Mouse (Mus musculus): ENCODE measurements around the gene Gm47969. TPM values are rescaled to one million over a fixed set of nuclear protein-coding genes. Genes with fewer than 3 reads are reported as not detected.

Gm47969 gene
- polyA plus RNA-seq, 1 experiment from 2014 or later = not detected

- 2% methylated on average over 25 of the region's 25 CpGs for WGBS
- H3K9me3 ChIP-seq = no peaks in the 10 kb centered on the region
- peak; percentile 85 for ATAC-seq
- H3K4me1 ChIP-seq (replicated peaks) = 0 out of 2 replicates have a peak, but pooled peaks cover 5% of the 10 kb centered on the region
- H3K27me3 ChIP-seq (replicated peaks) = no peaks in the 10 kb centered on the region
- H3K4me3 ChIP-seq (replicated peaks) = peak within 1 kb of the TSS; percentile 46
- H3K36me3 ChIP-seq = no peaks in the 10 kb centered on the region
- H3K27ac ChIP-seq = no peak within 1 kb of the TSS
- peak within 1 kb of the TSS; percentile 39 for H3K9ac ChIP-seq
- H3K4me2 ChIP-seq (replicated peaks) = peak within 1 kb of the TSS; percentile 80
These were observed 6.5 kb upstream of the Gm47969 start, which contains the start of gene Slc19a3 for GRCm38 (mm10) chr1:83038109-83038672. TSS of gene Slc19a3 (minus strand) at chr1:83038448.

DNA sequence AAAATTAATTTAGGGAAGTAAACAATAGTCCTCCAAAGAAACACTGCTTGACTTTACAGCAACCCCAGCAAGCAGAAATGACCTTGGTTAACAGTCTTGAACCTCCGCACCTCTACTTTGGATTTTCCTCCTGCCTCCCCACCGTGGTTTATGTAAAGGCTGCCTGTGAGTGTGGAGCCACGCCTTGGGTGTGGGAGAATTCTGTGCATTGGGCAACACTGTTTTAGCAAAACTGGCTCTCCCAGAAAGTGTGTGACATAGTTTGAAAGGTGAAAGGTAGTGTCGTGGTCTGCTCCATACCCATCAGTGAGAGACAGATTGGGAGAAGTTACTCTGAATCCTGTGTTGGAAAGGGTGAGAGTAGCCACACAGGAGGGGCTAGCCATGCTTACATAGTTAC, 5.7 kb upstream of the Gm47969 start:
- 0 out of 2 replicates have a peak, but pooled peaks cover 5% of the 10 kb centered on the region for H3K4me1 ChIP-seq (replicated peaks)
- H3K4me2 ChIP-seq (replicated peaks) = no peak overlapping the region
- H3K9ac ChIP-seq = no peak overlapping the region
- H3K36me3 ChIP-seq = no peaks in the 10 kb centered on the region
- no peak overlapping the region for H3K27ac ChIP-seq
- WGBS = 63% methylated on average over 4 of the region's 4 CpGs
- no peaks in the 10 kb centered on the region for H3K9me3 ChIP-seq
- peak; percentile 40 for ATAC-seq
- no peak overlapping the region for H3K4me3 ChIP-seq (replicated peaks)
- no peaks in the 10 kb centered on the region for H3K27me3 ChIP-seq (replicated peaks)

DNA sequence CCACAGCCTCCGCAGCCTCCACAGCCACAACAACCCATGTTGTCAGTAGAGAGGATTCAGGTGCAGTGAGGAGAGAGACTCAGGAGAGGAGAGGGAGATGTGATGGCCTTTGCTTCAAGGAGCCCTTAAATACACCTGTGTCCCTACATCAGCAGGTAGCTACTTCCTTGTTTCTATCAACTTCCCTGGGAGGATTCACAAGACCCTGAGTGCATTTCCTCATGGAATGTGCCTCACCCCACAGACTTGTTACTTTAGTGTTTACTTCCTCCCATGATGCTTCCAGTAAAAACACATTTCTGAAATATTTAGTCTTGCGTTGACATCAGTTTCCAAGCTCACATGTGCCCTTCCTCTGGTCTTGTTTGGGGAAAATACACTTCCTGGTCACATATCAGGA, 2.4 kb upstream of the Gm47969 start, which contains the start of gene Krtap28-10:
TSS of gene Krtap28-10 (minus strand) at position 101 of the 400 bp plus-strand sequence.
- Histone ChIP-seq H3K27me3 (replicated peaks) (no peaks in the 10 kb centered on the region; the same call in 1 of the 2 replicates), H3K4me1 (replicated peaks) (0 out of 2 replicates have a peak, but pooled peaks cover 5% of the 10 kb centered on the region), H3K9ac (no peak within 1 kb of the TSS), H3K27ac (no peak within 1 kb of the TSS), H3K4me2 (replicated peaks) (no peak within 1 kb of the TSS), H3K9me3 (no peaks in the 10 kb centered on the region), H3K36me3 (no peaks in the 10 kb centered on the region), H3K4me3 (replicated peaks) (no peak within 1 kb of the TSS)
- ATAC-seq = no peak
- 80% methylated on average over 2 of the region's 2 CpGs for WGBS

DNA sequence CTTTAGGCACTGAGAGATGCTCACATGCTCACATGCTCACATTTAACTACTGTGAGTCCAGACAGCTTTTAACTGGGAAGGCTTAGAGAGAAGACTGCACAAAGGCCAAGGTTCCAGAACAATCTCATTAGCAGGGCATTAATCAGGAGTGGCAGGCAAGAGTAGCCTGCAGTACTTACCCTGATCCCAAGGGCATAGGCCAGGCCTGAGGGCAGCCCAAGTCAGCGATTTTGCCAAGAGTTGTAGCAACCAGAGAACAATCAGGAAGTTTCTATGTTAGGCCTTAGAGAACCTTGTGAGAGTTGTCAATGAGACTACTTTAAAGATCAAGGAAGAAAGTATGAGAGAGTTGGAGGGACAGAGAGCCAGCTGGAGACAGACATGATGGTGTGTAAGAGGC, 13.7 kb downstream of the Gm47969 start:
- Histone ChIP-seq H3K27ac (no peak overlapping the region), H3K4me3 (replicated peaks) (no peak overlapping the region), H3K27me3 (replicated peaks) (no peaks in the 10 kb centered on the region), H3K9me3 (no peaks in the 10 kb centered on the region), H3K4me1 (replicated peaks) (no peaks in the 10 kb centered on the region), H3K9ac (no peak overlapping the region), H3K36me3 (no peaks in the 10 kb centered on the region), H3K4me2 (replicated peaks) (no peak overlapping the region)
- ATAC-seq = no peak
- WGBS = 45% methylated on average over 1 of the region's 1 CpGs

- no peaks in the 10 kb centered on the region for H3K27me3 ChIP-seq (replicated peaks)
- 85% methylated on average over 9 of the region's 9 CpGs for WGBS
- no peak for ATAC-seq
- H3K4me3 ChIP-seq (replicated peaks) = no peak within 1 kb of the TSS
- no peak within 1 kb of the TSS for H3K27ac ChIP-seq
- H3K9ac ChIP-seq = no peak within 1 kb of the TSS
- no peaks in the 10 kb centered on the region for H3K4me1 ChIP-seq (replicated peaks)
- H3K9me3 ChIP-seq = no peaks in the 10 kb centered on the region
- no peaks in the 10 kb centered on the region for H3K36me3 ChIP-seq
- H3K4me2 ChIP-seq (replicated peaks) = no peak within 1 kb of the TSS
These were observed 14.5 kb downstream of the Gm47969 start, which contains the start of gene A030005K14Rik for GRCm38 (mm10) chr1:83059278-83059677. TSS of gene A030005K14Rik (minus strand) at chr1:83059378.

DNA sequence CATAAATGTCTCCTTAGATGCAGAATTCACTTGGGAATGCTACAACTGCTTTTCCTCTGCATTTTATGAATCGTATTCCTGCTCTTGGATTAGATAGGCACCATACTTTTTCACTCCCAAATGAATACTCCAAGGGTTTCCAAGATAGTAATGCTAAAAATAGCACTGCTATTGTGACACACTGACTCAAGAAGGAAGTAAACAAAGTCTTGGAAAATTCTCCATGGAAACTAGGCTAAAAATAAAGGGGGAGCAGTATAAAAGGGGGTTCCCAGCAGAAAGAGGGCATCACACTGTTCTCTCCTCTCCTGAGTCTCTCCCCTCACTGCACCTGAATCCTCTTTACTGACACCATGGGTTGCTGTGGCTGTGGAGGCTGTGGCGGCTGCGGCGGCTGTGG, 15.9 kb downstream of the Gm47969 start, which contains the start of gene Krtap28-13:
TSS of gene Krtap28-13 (plus strand) at position 288 of the 400 bp plus-strand sequence.
- no peak within 1 kb of the TSS for H3K9ac ChIP-seq
- 90% methylated on average over 4 of the region's 4 CpGs for WGBS
- no peaks in the 10 kb centered on the region for H3K27me3 ChIP-seq (replicated peaks)
- H3K36me3 ChIP-seq = no peaks in the 10 kb centered on the region
- no peak within 1 kb of the TSS for H3K27ac ChIP-seq
- no peak for ATAC-seq
- no peaks in the 10 kb centered on the region for H3K9me3 ChIP-seq
- no peaks in the 10 kb centered on the region for H3K4me1 ChIP-seq (replicated peaks)
- no peak within 1 kb of the TSS for H3K4me3 ChIP-seq (replicated peaks)
- no peak within 1 kb of the TSS for H3K4me2 ChIP-seq (replicated peaks)

GRCm38 (mm10) chr1:83064851-83065250, 20.1 kb downstream of the Gm47969 start:
- no peaks in the 10 kb centered on the region for H3K36me3 ChIP-seq
- 20% methylated on average over 3 of the region's 3 CpGs for WGBS

GRCm38 (mm10) chr1:83066577-83066976, 21.8 kb downstream of the Gm47969 start:
- Histone ChIP-seq H3K9ac (no peak overlapping the region), H3K27ac (no peak overlapping the region), H3K4me2 (replicated peaks) (no peak overlapping the region), H3K27me3 (replicated peaks) (no peaks in the 10 kb centered on the region), H3K4me1 (replicated peaks) (no peaks in the 10 kb centered on the region), H3K9me3 (no peaks in the 10 kb centered on the region), H3K4me3 (replicated peaks) (no peak overlapping the region), H3K36me3 (no peaks in the 10 kb centered on the region)
- WGBS = 94% methylated on average over 4 of the region's 4 CpGs
- no peak for ATAC-seq

More at GRCm38 (mm10) chr1:83064851-83065250, 20.1 kb downstream of the Gm47969 start:
- Histone ChIP-seq H3K9me3 (no peaks in the 10 kb centered on the region), H3K4me2 (replicated peaks) (no peak overlapping the region), H3K4me1 (replicated peaks) (no peaks in the 10 kb centered on the region), H3K27me3 (replicated peaks) (no peaks in the 10 kb centered on the region), H3K27ac (no peak overlapping the region), H3K4me3 (replicated peaks) (no peak overlapping the region), H3K9ac (no peak overlapping the region)
- ATAC-seq = 0 out of 2 replicates have a peak, but pooled peaks have one; percentile 32

- H3K9ac ChIP-seq = no peak overlapping the region
- 90% methylated on average over 10 of the region's 10 CpGs for WGBS
- H3K27ac ChIP-seq = no peak overlapping the region
- H3K4me3 ChIP-seq (replicated peaks) = no peak overlapping the region
- H3K4me2 ChIP-seq (replicated peaks) = no peak overlapping the region
- H3K36me3 ChIP-seq = no peaks in the 10 kb centered on the region
- H3K9me3 ChIP-seq = no peaks in the 10 kb centered on the region
- H3K27me3 ChIP-seq (replicated peaks) = no peaks in the 10 kb centered on the region
- no peaks in the 10 kb centered on the region for H3K4me1 ChIP-seq (replicated peaks)
- no peak for ATAC-seq
These were observed 22.5 kb downstream of the Gm47969 start for GRCm38 (mm10) chr1:83067205-83067604.

GRCm38 (mm10) chr1:83075526-83076189, 30.9 kb downstream of the Gm47969 start:
- H3K27me3 ChIP-seq (replicated peaks) = no peaks in the 10 kb centered on the region
- no peaks in the 10 kb centered on the region for H3K4me1 ChIP-seq (replicated peaks)
- H3K9ac ChIP-seq = no peak overlapping the region
- 0 out of 2 replicates have a peak, but pooled peaks have one; percentile 13 for ATAC-seq
- H3K4me2 ChIP-seq (replicated peaks) = peak overlapping the region; percentile 33
- H3K9me3 ChIP-seq = no peaks in the 10 kb centered on the region
- H3K36me3 ChIP-seq = no peaks in the 10 kb centered on the region
- H3K4me3 ChIP-seq (replicated peaks) = peak overlapping the region; percentile 18; the same call in 1 of the 2 replicates
- H3K27ac ChIP-seq = no peak overlapping the region
- 38% methylated on average over 15 of the region's 15 CpGs for WGBS

DNA sequence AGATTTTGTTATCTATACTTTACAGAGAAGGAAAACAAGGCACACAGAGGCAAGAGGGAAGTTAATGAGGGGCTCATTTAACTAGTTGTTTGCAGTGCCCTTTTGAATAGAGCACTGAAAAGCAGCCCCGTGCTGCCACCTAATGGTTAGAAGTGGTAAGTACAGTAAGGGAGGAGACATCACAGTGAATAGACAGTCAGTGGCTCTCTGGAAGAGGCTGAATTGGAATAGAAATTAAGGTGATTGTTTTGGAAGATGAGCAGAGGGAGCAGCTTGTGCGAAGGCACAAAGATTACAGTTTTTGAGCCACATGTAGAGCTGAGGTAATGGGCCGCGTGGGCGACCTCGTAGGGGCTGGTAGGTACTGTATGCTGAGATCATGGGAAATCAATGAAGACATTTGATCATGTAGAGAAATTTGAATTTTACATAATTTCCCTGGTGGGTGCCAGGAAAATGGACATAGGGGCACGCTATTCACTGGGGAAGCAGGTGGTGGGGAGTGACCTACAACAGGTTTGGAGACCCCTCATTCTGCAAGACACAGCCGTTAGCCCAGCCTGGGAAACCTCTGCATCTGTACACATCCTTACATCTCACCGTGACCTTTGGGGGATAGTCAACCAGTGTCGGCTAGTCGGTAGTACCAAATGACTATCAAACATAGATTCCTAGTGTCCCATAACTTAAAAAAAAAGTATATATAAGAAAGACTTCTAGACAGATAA, 31.6 kb downstream of the Gm47969 start:
- Histone ChIP-seq H3K27ac (no peak overlapping the region), H3K4me3 (replicated peaks) (peak overlapping the region; percentile 18; the same call in 1 of the 2 replicates), H3K4me2 (replicated peaks) (peak overlapping the region; percentile 33), H3K9me3 (no peaks in the 10 kb centered on the region), H3K27me3 (replicated peaks) (no peaks in the 10 kb centered on the region), H3K36me3 (no peaks in the 10 kb centered on the region), H3K4me1 (replicated peaks) (no peaks in the 10 kb centered on the region), H3K9ac (no peak overlapping the region)
- peak; percentile 83 for ATAC-seq
- 49% methylated on average over 11 of the region's 11 CpGs for WGBS

GRCm38 (mm10) chr1:83077016-83077415, 32.3 kb downstream of the Gm47969 start:
- Histone ChIP-seq H3K9me3 (no peaks in the 10 kb centered on the region), H3K27me3 (replicated peaks) (no peaks in the 10 kb centered on the region), H3K4me1 (replicated peaks) (no peaks in the 10 kb centered on the region), H3K36me3 (no peaks in the 10 kb centered on the region), H3K4me3 (replicated peaks) (no peak overlapping the region), H3K9ac (no peak overlapping the region), H3K4me2 (replicated peaks) (no peak overlapping the region), H3K27ac (no peak overlapping the region)
- ATAC-seq = no peak
- 69% methylated on average over 6 of the region's 6 CpGs for WGBS

Data from intestine, embryonic 15.5 days (tissue).